Mouse (Mus musculus) cerebellum, adult 2 months (tissue): ENCODE results near the gene Ccdc12.

Experiments
- CTCF ChIP-seq: fragments of 200-500 bp; IDR thresholded peaks from 2 replicates; pipeline ENCODE4 v1.5.1; 2011; ENCODE audit warnings: low read depth, mild to moderate bottlenecking, control low read depth, low read length, moderate library complexity, borderline replicate concordance; ENCODE audit not compliant: insufficient read depth
- POLR2A ChIP-seq: fragments of 200-500 bp; IDR thresholded peaks from 2 replicates; pipeline ENCODE4 v1.6.1; 2011; ENCODE audit warnings: low read length, control low read depth, borderline replicate concordance; ENCODE audit not compliant: insufficient read depth

- TF ChIP-seq POLR2A (no peak), CTCF (no peak)
Observed at GRCm38 (mm10) chr9:110659521-110659920, 3.2 kb downstream of the Ccdc12 start.
